Mouse (Mus musculus): ENCODE data around the gene Sdccag8.

DNA sequence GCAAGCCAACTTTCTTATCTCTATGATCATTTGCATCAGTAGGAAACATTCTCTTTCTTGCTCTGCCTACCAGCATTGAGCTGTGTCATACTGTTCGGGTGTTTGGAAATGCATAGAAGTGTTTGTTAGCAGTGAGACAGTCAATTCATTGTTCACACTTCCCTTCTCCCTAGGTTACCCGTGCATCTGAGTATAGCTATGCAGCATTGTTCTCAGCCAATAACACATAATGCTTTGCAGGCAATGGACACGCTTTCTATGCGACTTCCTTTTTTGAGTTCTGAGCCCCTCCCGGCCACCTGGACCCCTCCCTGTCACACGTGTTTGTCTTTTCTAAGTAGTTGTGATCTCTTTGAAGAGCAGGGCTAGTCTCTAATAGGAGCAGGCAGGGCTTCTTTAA is 171.8 kb downstream of the Sdccag8 start:
- TF ChIP-seq POLR2A (IDR thresholded peaks at IDR 0.05; ENCODE audit: extremely low read depth, insufficient read depth, low read length) (no peak), CTCF (IDR thresholded peaks at IDR 0.05; ENCODE audit: extremely low read depth, insufficient read depth, low read length) (no peak)

All from cortical plate, adult 2 months (tissue).